Mouse (Mus musculus) brain, embryonic 14.5 days (tissue): Measurements from ENCODE around the gene Col4a1. TPM values are rescaled to one million over a fixed set of nuclear protein-coding genes. Genes with fewer than 3 reads are reported as not detected.

ENCODE experiments used
- DNase-seq: peaks from one replicate; pipeline ENCODE4 v3.0.0-alpha.2; 2011; ENCODE audit warnings: low read depth
- CTCF ChIP-seq: fragments of 200-500 bp; IDR thresholded peaks from 2 replicates; pipeline ENCODE4 v1.5.1; 2012; ENCODE audit warnings: inconsistent platforms, mild to moderate bottlenecking, moderate library complexity, borderline replicate concordance; ENCODE audit not compliant: insufficient read depth, insufficient read length; ENCODE audit errors: extremely low read depth
- POLR2A ChIP-seq: fragments of 200-500 bp; IDR thresholded peaks from 2 replicates; pipeline ENCODE4 v1.6.1; 2012; ENCODE audit warnings: mild to moderate bottlenecking, inconsistent platforms, borderline replicate concordance; ENCODE audit not compliant: poor library complexity, insufficient read depth, insufficient read length, severe bottlenecking; ENCODE audit errors: extremely low read depth
- polyA plus RNA-seq: library from polyadenylated mRNA; depleted of rRNA; stranded (reverse); fragments of >200 nt; gene quantifications from 2 replicates; pipeline ENCODE4 v1.2.3, GENCODE M21; 2012

Gene Col4a1
- polyA plus RNA-seq, 1 experiment, result 191 TPM

- DNase-seq, result no peak
- no peak for TF ChIP-seq POLR2A
- no peak for TF ChIP-seq CTCF
Measured at GRCm38 (mm10) chr8:11346225-11346624, 33.6 kb upstream of the Col4a1 start.

- DNase-seq, result no peak
- no peak for TF ChIP-seq CTCF
- no peak for TF ChIP-seq POLR2A
Measured at GRCm38 (mm10) chr8:11344459-11344858, 31.8 kb upstream of the Col4a1 start.

GRCm38 (mm10) chr8:11341111-11341566 is 28.5 kb upstream of the Col4a1 start:
- TF ChIP-seq POLR2A (no peak), CTCF (no peak)
- DNase-seq, result no peak

DNA sequence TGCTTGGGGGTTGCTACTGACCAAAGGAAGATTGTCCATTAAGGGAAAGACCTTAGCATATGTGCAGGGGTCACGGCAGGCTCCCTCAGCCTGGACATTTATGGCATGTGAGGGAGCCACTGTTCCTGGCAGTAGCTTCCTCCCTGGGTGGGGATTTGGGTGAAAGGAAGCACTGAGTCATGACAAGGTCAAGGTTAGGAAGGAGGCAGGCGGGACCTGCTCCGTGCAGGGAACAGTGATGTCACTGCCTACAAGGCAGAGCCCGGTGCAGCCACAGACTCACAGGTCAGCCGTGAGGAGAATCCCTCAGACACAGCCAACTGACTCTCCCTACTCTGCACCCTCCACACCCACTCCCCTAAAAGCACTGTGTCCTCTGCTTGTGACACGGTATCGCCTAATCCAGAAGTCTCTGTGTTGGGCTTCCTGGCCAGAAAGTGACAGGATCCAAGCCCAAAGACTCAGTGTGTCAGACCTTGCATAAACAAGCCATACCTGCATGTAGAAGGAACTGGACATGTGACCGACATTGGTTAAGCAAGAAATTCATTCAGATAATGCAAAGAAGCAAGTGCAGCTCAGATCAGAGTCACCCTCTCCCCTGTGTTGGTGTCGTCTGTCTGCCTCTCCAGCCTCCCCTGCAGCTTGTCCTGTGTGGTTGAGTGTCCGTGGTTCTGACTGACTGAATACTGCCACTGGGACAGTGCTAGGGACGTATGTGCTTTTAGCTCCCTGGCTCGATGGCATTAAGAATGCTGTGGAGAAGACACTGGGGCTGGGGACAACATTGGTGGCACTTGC is 27.9 kb upstream of the Col4a1 start:
- DNase-seq, result no peak
- no peak for TF ChIP-seq CTCF
- no peak for TF ChIP-seq POLR2A

DNA sequence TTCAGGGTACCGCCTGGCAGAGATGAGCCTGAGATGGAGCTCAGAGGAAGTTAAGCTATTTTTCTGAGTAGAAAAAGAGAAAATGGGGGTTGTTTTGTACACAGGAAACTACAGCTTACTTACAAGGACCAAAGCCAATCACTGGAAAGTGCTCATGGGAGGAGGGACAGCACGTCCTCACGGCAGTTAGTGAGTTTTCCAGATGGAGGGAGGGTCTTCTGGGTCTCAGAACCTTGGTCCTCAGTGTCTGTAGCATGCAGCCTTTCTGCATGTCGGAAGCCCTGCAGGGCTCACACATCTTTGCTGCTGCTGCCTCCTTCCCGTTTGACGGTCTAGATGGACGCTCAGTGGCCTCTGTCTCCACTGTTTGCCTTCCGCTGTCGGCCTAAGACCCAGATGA is 25.9 kb upstream of the Col4a1 start:
- no peak for TF ChIP-seq POLR2A
- TF ChIP-seq CTCF, result no peak
- no peak for DNase-seq

DNA sequence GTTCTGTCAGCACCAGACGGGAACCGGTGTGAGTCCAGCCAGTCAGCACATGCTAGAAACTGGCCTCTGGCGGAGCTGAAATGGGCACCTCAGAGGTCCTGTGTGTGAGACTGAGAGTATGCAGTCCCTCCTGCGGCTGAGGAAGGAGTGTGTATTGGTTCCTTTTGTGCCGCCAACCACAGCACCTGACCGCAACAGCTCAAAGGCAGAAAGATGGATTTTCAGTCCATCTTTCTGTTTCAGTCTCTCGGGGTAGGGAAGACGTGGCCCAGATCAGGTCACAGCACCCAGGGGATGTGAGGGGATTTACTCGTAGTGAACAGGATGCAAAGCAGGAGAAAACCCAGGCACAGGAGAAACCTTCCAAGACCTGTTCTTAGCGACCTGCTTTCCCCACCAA is 25.0 kb upstream of the Col4a1 start:
- no peak for DNase-seq
- TF ChIP-seq CTCF, result no peak
- TF ChIP-seq POLR2A, result no peak

- peak; percentile 48 for DNase-seq
- TF ChIP-seq CTCF (no peak), POLR2A (no peak)
Measured at GRCm38 (mm10) chr8:11336346-11336745, 23.7 kb upstream of the Col4a1 start.

GRCm38 (mm10) chr8:11335238-11335637 is 22.6 kb upstream of the Col4a1 start:
- TF ChIP-seq POLR2A, result no peak
- no peak for TF ChIP-seq CTCF
- DNase-seq, result no peak

DNA sequence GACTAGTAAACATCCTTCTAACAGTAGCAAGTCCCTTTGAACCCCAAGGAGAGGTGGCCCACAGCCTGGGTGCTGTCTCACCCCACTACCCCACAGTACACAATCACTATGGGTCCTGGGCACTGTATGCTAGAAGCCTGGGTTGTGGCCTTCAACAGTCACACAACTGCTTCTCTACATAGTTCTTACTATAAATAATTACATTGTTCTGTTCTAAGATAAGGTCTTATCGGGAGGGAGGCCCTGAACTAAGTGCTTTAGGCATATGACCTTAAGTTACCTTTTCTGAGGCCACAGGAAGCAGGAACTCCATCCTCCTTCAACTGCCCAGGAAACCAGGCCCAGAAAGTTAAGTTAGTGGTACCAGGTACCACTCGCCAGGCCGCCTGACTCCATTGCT is 21.9 kb upstream of the Col4a1 start:
- DNase-seq, result no peak
- TF ChIP-seq CTCF (no peak), POLR2A (no peak)

DNA sequence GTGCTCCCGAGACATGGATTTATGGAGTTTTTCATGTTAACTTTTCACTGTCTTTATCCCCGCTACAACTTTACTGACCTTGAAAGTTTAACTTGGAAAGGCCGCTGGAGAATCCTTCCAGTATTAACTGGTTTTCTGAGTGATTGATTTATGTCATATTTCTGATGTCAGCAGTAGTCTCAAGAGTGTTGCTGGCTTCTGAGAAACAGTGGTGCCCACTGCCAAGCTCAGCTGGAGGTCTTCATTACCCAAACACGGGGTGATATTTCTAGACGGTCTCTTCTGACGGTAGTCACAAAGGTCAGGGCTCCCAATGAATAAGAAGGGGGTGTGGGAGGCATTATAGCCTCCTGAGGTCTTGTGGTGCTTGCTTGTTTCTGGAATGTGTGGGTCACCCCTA is 21.1 kb upstream of the Col4a1 start:
- TF ChIP-seq POLR2A (no peak), CTCF (no peak)
- DNase-seq, result no peak

- DNase-seq, result no peak
- TF ChIP-seq POLR2A (no peak), CTCF (no peak)
Measured at GRCm38 (mm10) chr8:11331561-11331960, 18.9 kb upstream of the Col4a1 start.

DNA sequence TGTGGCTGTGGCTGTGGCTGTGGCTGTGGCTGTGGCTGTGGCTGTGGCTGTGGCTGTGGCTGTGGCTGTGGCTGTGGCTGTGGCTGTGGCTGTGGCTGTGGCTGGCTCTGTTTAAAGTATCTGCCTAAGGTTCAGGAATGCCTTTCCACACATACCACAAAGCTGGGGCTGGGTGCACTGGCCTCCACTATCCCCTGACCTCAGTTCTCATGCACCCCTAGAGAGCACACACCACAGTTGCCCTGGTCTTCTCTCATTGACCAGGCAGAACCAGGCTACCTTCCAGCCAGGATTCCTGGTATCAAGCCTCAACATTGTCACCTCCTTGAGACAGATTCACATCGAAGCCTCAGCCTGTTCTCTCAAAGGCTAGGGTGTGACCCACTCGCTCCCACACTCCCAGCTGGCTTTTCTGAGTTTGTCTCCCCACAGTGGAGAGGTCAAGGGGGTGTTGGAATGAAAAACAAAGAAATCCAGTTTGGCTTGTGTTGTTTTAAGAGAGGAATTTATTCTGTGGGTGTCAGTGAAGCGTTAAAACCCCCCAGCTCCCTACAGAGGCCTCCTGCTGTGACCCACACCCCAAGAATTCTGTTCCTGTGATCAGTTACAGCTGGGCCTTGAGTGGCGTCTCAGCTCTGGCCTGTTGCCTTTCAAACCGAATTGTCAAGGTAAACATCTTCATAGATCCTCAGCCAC is 15.2 kb upstream of the Col4a1 start:
- no peak for DNase-seq
- TF ChIP-seq POLR2A (no peak), CTCF (no peak)

- TF ChIP-seq CTCF (no peak), POLR2A (no peak)
- no peak for DNase-seq
Measured at GRCm38 (mm10) chr8:11327298-11327697, 14.7 kb upstream of the Col4a1 start.

- TF ChIP-seq CTCF, result no peak
- no peak for TF ChIP-seq POLR2A
- no peak for DNase-seq
Measured at GRCm38 (mm10) chr8:11324801-11325395, 12.3 kb upstream of the Col4a1 start.

DNA sequence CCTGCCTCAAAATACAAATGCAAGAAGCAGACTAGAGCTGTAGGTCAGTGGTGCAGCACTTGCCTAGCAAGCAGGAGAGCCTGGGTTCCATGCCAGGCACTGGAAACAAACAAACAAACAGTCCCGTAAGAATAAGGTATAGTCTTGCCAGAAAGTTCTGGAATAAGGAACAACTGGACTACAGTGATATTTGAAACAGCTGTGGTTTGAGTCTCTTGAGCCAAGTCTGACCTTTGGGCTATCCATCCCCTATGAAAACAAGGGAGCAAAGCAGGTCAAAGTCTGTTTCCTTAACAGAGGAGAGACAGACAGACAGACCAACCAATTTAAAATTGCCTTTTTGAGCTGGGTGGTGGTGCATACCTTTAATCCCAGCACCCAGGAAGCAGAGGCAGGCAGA is 11.1 kb upstream of the Col4a1 start:
- TF ChIP-seq CTCF (no peak), POLR2A (no peak)
- no peak for DNase-seq
